Mouse (Mus musculus): Measurements from ENCODE around the gene Cyb5d1. TPM values are rescaled to one million over a fixed set of nuclear protein-coding genes. Genes with fewer than 3 reads are reported as not detected.

Gene Cyb5d1
- total RNA-seq, 1 experiment from 2014 or later = 69.7 TPM

DNA sequence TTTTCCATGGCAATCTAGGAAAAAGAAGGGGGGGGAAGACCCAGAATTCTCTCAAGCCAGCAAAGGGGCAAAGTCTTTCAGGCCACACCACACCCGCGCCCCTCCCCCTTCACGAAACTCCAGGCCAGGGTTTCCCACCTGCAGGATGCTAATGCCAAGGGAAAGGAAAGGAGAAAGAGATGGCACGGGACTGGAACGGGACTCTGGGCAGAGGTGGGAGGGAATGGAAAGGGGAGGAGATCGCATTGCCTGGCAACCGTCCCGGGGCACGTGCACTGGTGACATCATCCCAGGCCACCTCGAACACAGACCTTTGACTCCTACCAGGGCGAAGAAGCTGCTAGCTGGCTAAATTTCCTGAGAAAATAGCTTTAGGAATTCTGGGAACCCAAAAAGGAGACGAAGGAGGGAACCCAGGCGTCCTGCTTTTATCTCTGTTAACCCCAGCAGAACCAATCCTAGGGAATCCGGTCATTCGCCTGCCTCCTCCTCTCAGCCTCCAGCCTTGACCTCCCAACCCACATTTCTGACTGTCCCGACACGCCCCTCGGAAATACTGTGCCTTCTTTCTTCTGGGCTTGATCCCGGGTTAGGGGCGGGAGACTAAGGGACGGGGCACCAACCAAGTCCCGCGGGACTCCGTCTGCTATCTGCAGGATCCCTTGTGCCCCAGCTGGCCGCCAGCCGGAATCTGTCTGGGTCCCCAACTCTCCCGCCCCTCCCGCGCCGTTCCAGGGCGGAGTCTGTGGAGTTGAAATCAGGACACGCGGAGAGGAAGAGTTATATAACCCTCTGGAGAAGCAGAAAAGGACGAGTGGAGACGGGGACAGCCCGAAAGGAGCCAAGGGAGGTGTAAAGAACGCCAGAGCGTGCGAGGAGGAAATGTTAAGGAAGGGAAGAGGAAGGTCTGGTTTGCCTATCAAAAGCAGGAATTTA, 22.3 kb upstream of the Cyb5d1 start:
- peak; percentile 14 to 25; a peak in 3 of 4 replicates for ATAC-seq (replicated peaks in 1 of 2; ENCODE audit: insufficient read depth in 1 of 2, low FRiP score in 2 of 2, low TSS enrichment in 1 of 2, low read depth in 1 of 2, poor library complexity in 2 of 2, severe bottlenecking in 2 of 2)

- no peak for ATAC-seq (replicated peaks in 1 of 2; ENCODE audit: insufficient read depth in 1 of 2, low FRiP score in 2 of 2, low TSS enrichment in 1 of 2, low read depth in 1 of 2, poor library complexity in 2 of 2, severe bottlenecking in 2 of 2)
These were observed 21.6 kb upstream of the Cyb5d1 start for GRCm38 (mm10) chr11:69416921-69417448.

- ATAC-seq (replicated peaks in 1 of 2; ENCODE audit: insufficient read depth in 1 of 2, low FRiP score in 2 of 2, low TSS enrichment in 1 of 2, low read depth in 1 of 2, poor library complexity in 2 of 2, severe bottlenecking in 2 of 2) = no peak
These were observed 21.1 kb upstream of the Cyb5d1 start for GRCm38 (mm10) chr11:69416509-69416908.

DNA sequence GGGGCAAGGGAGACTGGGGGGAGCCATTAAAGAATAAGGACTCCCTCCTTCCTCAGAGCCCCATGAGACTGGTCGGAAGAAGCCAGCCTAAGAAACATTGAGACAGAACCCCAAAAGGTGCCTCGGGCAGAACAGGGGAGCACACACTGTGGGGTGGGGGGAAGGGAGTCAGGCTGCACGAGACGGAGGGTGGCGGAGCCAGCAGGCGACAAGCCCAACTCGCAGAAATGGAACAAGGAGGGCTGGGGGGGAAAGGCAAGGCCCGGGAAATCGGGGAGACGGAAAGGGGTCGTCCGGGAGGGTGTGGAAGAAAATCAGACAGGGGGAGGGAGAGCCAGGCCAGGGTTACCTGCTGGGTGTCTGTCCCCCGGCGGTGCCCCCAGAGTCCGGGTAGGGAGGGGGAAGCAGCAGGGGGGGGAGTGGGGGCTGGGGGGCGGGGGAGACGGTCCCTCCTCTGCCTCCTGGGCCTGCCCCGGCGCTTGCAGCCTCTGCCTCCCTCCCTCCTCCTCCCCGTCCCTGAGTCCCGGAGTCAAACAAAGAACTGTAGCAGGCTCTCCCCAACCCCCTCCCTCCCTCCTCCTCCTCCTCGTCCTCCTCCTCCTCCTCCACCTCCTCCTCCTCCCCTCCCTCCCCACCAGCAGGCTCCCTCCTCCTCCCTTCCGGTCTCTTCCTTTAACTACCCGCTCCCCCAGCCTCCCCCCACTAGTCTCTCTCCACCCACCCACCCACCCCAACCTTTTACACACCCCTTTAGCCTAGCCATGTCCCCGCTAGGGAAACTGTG, 20.4 kb upstream of the Cyb5d1 start:
- ATAC-seq (replicated peaks in 1 of 2; ENCODE audit: insufficient read depth in 1 of 2, low FRiP score in 2 of 2, low TSS enrichment in 1 of 2, low read depth in 1 of 2, poor library complexity in 2 of 2, severe bottlenecking in 2 of 2) = no peak

DNA sequence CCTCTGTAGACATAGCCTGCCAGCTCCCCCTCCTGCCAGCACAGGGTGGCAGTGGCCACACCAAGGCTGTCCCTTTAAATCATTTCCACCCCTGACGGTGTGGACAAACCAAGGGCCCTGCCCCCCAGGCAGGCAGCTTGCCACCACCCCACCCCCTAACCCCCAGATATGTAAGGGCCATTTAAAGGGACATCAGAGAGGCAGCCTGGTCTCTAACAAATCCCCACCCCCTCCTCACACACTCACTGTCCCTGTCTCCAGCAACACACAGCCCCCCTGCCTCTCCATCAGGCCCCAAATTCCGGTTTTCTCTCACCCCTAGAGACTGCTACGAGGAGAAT, 19.9 kb upstream of the Cyb5d1 start:
- no peak for ATAC-seq (replicated peaks in 1 of 2; ENCODE audit: insufficient read depth in 1 of 2, low FRiP score in 2 of 2, low TSS enrichment in 1 of 2, low read depth in 1 of 2, poor library complexity in 2 of 2, severe bottlenecking in 2 of 2)

- ATAC-seq (replicated peaks in 1 of 2; ENCODE audit: insufficient read depth in 1 of 2, low FRiP score in 2 of 2, low TSS enrichment in 1 of 2, low read depth in 1 of 2, poor library complexity in 2 of 2, severe bottlenecking in 2 of 2) = no peak
These were observed 19.2 kb upstream of the Cyb5d1 start for GRCm38 (mm10) chr11:69414421-69415326.

DNA sequence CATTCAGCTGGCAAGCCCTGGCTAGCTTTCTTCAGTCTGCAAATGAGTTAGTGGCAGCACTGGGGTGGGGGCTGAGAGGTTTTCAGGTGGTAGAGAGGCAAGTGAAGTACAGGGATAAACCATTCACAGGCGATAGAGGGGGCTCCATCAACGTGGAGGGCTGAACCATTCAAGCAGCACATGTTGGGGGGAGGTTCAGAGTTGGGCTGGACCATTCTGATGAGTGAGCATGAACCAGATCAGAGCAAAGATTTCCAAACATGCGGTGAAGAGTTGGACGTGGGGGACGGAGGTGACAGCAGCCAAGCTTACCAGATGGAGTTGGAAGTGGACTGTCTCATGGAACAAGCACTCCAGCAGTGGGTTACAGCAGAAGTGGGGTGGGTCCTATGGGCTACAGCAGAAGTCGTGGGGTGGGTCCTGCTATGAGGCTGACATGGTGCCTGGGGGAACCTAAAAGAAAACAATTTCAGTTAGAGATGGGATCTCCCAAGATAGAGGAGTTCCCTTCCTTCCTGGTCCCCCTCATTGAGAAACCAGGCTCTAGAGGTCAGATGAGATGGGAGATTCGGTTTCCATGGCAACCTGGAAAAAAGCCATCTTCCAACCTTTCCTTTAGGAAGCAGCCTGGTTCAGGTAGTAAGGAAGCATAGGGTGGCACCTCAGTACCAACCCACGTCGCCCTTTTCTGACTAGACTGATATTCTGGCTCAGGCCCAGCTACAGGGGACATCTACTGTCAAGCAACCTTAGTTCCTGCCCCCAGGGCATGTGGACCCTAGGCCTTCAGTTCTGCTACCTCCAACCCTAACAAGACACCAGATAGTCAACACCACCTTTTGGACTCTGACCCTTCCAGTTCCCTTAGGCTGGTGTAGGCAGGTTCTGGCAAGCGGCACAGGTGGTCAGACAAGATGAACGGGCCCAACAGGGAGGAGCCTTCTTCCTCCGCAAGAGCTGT, 18.1 kb upstream of the Cyb5d1 start, which contains the start of gene Kdm6b:
Kdm6b (minus strand) TSS at position 455 of the 961 bp plus-strand sequence.
- no peak for ATAC-seq (replicated peaks in 1 of 2; ENCODE audit: insufficient read depth in 1 of 2, low FRiP score in 2 of 2, low TSS enrichment in 1 of 2, low read depth in 1 of 2, poor library complexity in 2 of 2, severe bottlenecking in 2 of 2)

- ATAC-seq (replicated peaks in 1 of 2; ENCODE audit: insufficient read depth in 1 of 2, low FRiP score in 2 of 2, low TSS enrichment in 1 of 2, low read depth in 1 of 2, poor library complexity in 2 of 2, severe bottlenecking in 2 of 2) = no peak
These were observed 17.1 kb upstream of the Cyb5d1 start for GRCm38 (mm10) chr11:69412548-69412947.

DNA sequence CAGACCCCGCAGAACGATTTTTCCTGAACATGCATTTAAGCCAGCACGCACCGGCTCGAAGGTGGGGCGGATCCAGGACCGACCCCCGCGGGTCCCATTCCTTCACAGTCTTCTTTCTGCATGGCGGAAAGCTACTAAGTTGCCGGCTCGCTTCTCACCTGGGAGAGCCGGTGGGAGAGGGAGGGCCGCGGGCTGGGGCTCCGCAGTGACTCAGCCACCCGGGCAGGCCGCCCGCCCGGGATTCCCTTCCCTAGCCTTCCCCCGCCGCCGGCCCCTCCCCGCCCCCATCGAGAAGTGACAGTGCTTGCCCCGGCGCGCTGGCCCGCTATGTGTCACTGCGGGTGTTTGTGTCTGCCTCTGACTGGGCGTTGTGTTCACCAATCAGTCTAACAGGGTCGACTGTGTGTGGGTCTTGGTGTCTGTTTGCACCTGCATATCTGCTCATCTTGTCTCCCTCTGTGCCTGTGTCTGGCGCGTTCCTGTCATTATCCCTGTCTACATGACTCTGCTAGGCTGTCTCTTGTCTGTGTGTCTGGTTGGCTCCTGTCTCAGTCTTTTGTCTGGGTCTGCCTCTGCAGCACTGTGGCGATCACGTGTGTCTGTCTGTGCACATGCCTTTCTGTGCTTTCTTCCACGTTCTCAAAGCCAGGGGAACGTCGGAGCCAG, 16.2 kb upstream of the Cyb5d1 start:
- ATAC-seq (replicated peaks in 1 of 2; ENCODE audit: insufficient read depth in 1 of 2, low FRiP score in 2 of 2, low TSS enrichment in 1 of 2, low read depth in 1 of 2, poor library complexity in 2 of 2, severe bottlenecking in 2 of 2) = no peak

DNA sequence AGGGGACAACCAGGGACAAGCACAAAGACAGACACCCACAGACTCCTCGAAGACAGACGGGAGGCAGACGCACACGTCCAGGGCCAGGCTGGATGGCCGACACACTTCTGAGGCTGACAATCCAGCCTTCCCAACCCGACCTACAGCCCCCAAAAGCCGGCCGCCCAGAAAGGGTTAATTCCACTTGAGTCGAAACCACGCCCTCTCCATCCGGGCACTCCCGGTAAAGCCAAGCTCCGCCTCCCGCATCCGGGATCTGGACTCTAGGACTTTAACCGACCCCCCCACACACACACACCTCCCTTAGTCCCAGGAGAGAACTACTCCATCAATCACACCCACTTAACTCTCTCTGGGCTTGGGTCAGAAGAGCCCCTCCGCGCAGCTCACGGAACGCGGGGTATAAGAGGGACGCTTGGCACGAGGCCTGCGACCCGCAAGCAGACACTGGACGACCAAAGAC, 15.7 kb upstream of the Cyb5d1 start:
- peak; percentile 6 to 8; a peak in 1 of 4 replicates for ATAC-seq (replicated peaks in 1 of 2; ENCODE audit: insufficient read depth in 1 of 2, low FRiP score in 2 of 2, low TSS enrichment in 1 of 2, low read depth in 1 of 2, poor library complexity in 2 of 2, severe bottlenecking in 2 of 2)

DNA sequence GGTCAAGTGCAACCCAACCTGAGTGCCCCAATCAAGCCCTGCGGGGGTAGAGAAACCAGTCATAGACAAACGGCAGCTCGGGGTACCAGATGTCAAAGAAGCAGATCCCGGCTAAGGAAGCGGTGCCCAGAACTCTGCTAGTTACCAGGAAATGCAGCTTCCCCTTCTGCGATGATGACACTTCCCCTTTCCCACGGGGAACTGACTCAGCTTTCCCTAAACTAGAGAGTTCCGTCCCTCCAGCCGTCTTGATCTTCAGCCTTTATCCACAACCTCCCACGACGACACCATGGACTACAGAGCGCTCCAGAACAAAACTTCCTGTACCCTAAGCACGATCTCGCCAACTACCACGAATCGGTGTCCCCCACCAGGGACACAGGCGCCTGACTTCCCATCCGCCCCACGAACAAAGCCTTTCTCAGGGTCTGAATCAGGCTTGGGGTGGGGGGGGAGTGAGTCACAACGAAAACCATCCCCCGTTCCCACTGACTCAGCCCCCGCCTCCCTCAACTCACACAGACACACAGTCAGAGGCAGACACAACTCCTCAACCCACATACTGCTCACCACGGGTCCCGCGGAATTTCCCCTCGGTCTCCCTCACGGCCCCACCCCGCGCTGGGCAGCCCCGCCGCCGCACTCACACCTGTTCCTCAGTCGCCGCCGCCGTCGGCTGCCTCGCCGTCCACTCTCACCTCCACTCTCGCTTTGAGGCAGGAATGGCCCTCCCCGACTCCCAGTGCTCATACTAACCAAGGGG, 15.1 kb upstream of the Cyb5d1 start:
- ATAC-seq (replicated peaks in 1 of 2; ENCODE audit: insufficient read depth in 1 of 2, low FRiP score in 2 of 2, low TSS enrichment in 1 of 2, low read depth in 1 of 2, poor library complexity in 2 of 2, severe bottlenecking in 2 of 2) = peak; percentile 1 to 22; a peak in 2 of 4 replicates

DNA sequence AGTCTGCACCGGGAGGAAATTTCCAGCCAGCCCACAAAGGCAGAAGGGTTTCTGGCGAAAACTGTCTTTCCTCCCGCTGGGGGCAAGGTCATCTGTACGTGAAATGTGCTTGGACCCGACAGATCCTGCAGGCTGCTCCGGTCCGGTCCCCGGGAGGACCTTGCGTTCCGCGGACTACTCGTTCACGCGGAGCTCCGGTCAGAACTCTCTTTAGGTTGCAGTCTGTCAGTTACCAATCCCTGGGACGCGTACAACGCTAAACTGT, 14.5 kb upstream of the Cyb5d1 start:
- no peak for ATAC-seq (replicated peaks in 1 of 2; ENCODE audit: insufficient read depth in 1 of 2, low FRiP score in 2 of 2, low TSS enrichment in 1 of 2, low read depth in 1 of 2, poor library complexity in 2 of 2, severe bottlenecking in 2 of 2)

GRCm38 (mm10) chr11:69409378-69410044, 14.1 kb upstream of the Cyb5d1 start:
- ATAC-seq (replicated peaks in 1 of 2; ENCODE audit: insufficient read depth in 1 of 2, low FRiP score in 2 of 2, low TSS enrichment in 1 of 2, low read depth in 1 of 2, poor library complexity in 2 of 2, severe bottlenecking in 2 of 2) = peak; percentile 30 to 34; a peak in 2 of 4 replicates

- peak; percentile 64 to 72 for ATAC-seq (replicated peaks in 1 of 2; ENCODE audit: insufficient read depth in 1 of 2, low FRiP score in 2 of 2, low TSS enrichment in 1 of 2, low read depth in 1 of 2, poor library complexity in 2 of 2, severe bottlenecking in 2 of 2)
These were observed 13.3 kb upstream of the Cyb5d1 start for GRCm38 (mm10) chr11:69408541-69409377.
